Mouse (Mus musculus) ES-E14 (cell line): Measurements from ENCODE around the gene Il1a.

Experiments
- HCFC1 ChIP-seq: IDR thresholded peaks from 2 replicates; pipeline ENCODE4 v1.6.1; 2012; ENCODE audit warnings: low read length, inconsistent platforms, borderline replicate concordance; ENCODE audit not compliant: insufficient read depth
- MAFK ChIP-seq: IDR thresholded peaks from 2 replicates; pipeline ENCODE4 v1.6.1; 2014; ENCODE audit warnings: mild to moderate bottlenecking, low read depth, low read length, inconsistent platforms; ENCODE audit not compliant: insufficient read depth
- ZC3H11A ChIP-seq: IDR thresholded peaks from 2 replicates; pipeline ENCODE4 v1.6.1; 2012; ENCODE audit warnings: low read depth, mild to moderate bottlenecking, inconsistent platforms, low read length, borderline replicate concordance

GRCm38 (mm10) chr2:129258056-129258455, 51.7 kb downstream of the Il1a start:
- TF ChIP-seq ZC3H11A (no peak), MAFK (no peak), HCFC1 (no peak)
